Mouse (Mus musculus) yolk sac, embryonic 10.5 days (tissue): Measurements from ENCODE around the gene Ifi205.
"Not testable (repeated sequence)": the region's sequence is repeated elsewhere in the genome, so short reads cannot be mapped to it uniquely, and the experiment has no call there.

Experiments used
- DNase-seq: peaks from one replicate; pipeline ENCODE4 v3.0.0-alpha.2; 2017; ENCODE audit warnings: low spot score

Gene Ifi205

GRCm38 (mm10) chr1:174031698-174032097 is at the start of gene Ifi205:
Gene Ifi205 (minus strand): TSS chr1:174031810.
- DNase-seq: no peak

DNA sequence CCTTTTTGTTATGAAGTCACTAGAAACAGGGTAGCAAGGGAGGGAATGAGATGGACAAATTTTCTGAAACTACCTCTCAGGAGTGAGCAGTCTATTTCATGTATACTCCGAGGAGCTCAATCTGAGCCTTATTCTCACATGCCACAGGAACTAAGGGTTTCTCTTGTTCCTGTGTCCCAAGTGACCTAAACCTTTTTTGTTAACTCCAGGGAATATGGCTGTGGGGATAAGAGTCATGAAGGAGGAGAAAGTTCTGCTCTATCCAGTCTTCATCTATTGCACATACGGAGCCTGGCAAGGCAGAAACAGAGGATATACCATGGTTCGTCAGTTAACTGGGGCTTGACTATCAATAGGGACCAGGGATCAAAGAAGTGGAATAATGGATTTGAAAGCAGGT is 34.7 kb upstream of the Ifi205 start, which contains the start of gene Olfr430:
Gene Olfr430, plus strand, starts transcription at position 301 of the 400 bp plus-strand sequence.
- DNase-seq: no peak

GRCm38 (mm10) chr1:174055248-174055647 is 23.6 kb upstream of the Ifi205 start:
- DNase-seq: no peak

GRCm38 (mm10) chr1:174052981-174053380 is 21.4 kb upstream of the Ifi205 start:
- DNase-seq: no peak

- no peak for DNase-seq
Measured at GRCm38 (mm10) chr1:174051931-174052536, 20.4 kb upstream of the Ifi205 start.

GRCm38 (mm10) chr1:174051515-174051914 is 19.9 kb upstream of the Ifi205 start:
- DNase-seq: no peak

DNA sequence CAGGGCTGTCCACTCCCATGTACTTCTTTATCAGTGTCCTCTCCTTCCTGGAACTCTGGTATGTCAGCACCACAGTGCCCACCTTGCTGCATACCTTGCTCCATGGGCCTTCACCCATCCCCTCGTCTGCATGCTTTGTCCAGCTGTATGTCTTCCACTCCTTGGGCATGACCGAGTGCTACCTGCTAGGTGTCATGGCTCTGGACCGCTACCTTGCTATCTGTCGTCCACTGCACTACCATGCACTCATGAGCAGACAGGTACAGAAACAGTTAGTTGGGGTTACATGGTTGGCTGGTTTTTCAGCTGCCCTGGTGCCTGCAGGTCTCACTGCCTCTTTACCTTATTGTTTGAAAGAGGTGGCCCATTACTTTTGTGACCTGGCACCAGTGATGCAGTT is 18.9 kb upstream of the Ifi205 start:
- no peak for DNase-seq

GRCm38 (mm10) chr1:174049357-174049756 is 17.7 kb upstream of the Ifi205 start:
- not testable (repeated sequence) for DNase-seq

DNA sequence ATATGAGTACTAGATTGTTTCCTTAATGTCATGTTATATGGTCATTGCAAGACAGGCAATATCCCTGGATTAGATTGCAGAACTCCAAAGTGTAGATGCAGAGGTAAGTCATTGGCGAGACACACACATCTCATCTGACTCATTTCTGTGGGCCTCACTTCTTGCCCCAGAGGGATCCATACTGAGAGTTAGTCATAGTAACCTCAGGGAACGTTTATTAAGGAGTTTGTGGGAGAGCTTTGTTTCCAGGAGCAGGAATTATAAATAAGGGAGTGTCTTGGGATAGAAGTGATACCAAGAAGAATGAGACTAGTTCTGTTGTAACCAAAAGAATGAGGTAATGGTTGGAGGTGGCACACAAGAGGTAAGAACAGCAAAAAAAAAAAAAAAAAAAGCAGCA is 17.3 kb upstream of the Ifi205 start, which contains the start of gene Olfr432:
Gene Olfr432, plus strand, starts transcription at position 313 of the 400 bp plus-strand sequence.
- no peak for DNase-seq

DNA sequence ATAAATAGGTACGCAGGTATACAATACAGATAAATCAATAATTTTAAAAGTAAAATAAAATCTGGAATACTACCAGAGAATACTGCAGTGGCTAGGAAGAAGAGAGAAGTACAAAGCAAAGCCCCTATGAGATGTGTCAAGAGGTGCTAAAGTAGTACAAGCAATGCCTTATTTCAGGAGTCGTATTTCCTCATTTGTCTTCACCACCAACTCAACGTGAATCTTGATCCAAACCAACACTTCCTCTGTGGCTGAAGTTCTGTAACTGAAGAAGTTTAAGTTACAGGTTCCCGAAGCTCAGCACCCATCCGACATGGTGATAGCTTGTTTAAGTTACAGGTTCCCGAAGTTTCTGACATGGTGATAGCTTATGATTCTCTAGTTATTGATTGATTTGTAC is 16.6 kb upstream of the Ifi205 start:
- not testable (repeated sequence) for DNase-seq

DNA sequence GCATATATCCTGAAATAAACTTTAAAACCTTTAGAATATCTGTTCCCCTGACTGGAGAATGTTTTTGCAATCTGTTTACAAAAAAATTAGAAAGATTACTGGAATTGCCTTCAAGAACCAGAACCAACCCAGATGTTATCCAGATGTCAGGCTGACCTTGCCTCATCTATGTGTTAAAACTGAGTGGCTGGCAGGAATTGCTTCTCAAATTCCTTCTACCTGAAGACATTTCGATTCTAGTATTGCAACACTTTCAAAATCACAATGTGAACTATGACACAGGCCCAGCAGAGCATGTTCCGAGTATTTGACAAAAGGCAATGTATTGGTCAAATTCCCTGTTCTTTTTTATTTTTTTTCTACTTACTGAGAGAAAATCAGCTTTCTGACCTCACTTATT is 12.8 kb upstream of the Ifi205 start:
- no peak for DNase-seq

GRCm38 (mm10) chr1:174042091-174042884 is 10.7 kb upstream of the Ifi205 start:
- not testable (repeated sequence) for DNase-seq

DNA sequence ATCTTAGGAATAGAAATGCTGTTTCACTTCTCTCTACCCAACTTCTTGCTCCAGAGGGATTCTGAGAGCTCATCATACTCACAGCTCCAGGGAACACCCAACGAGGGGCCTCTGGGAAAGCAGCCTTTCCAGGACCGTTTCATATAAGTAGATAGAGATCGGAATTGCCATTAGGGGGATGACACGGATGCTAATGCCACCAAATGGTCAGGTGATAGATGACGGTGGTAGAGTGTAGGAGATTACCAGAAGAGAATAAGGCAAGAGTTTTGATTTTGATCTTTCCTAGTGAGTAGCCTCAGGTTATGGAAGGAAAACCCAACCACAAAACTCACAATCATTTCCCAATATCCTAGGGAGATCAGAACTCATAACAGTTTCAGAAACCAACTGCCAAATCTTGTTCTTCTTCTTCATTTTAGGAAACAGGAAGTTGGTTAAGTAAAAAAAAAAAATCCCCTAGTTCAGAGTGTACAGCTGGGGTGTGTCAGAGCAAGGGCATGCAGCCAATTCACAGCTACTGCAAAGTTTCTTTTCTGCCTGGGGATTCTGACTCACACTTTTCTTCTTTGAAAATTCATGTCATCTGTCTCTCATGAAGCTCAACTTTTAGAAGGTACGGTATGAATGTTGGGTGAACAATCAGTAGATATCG is 9.0 kb upstream of the Ifi205 start, which contains the start of gene Olfr433:
Gene Olfr433, plus strand, starts transcription at position 183 of the 655 bp plus-strand sequence.
- DNase-seq: no peak

- DNase-seq: no peak
Measured at GRCm38 (mm10) chr1:174038480-174038879, 6.9 kb upstream of the Ifi205 start.

DNA sequence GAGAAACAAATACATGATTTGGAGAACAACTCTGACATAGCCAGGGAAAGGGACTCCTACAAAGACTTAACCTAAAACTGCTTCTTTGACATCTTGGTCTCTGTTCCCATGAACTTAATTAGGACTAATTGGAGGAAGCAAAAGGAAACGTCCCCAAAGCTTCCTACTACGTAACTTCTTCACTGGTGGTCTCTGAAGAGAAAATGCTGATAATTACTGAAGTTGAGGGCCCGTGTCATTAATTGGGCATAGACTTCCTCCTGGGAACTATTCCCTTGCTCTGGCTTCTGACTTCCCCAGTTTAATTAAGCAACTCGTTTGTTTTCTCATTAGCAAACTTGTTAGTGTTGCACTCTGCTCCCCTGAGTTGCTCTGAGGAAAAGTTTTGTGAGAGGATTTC is 4.2 kb upstream of the Ifi205 start:
- DNase-seq: no peak

- DNase-seq: not testable (repeated sequence)
Measured at GRCm38 (mm10) chr1:174007050-174007449, 24.6 kb downstream of the Ifi205 start.

- not testable (repeated sequence) for DNase-seq
Measured at GRCm38 (mm10) chr1:174004352-174005109, 27.1 kb downstream of the Ifi205 start.

- DNase-seq: no peak
Measured at GRCm38 (mm10) chr1:173995003-173995402, 36.6 kb downstream of the Ifi205 start.

DNA sequence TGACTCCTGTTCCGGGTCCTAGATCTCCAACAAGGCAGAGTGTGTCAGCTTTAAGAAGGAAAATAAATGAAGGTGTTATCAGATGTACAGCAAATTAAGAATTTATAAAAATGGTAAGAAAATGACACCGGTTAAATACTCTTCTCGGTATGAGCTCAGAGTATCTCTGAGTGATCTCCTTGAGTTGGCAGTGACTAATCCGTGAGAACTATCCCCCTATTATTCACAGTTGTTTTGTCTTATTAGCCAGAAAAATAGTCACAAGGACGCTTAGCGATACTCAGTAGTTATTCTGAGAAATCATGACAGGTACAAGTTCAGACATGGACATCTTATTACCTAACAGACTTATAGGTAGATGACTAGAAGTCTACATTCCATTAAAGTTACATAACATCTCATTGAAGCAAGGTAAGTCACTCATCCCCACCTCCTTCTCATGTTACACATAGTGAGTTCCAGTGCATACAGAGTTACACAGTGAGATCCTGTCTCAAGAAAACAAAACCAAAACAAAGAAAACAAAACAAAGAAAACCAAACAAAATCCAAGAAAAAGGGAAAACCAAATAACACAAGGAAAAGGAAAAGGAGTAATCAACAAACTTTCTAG is 48.8 kb downstream of the Ifi205 start, which contains the start of gene Ifi202b:
Gene Ifi202b, minus strand, starts transcription at position 51 of the 612 bp plus-strand sequence.
- DNase-seq: not testable (repeated sequence)

- DNase-seq: not testable (repeated sequence)
Measured at GRCm38 (mm10) chr1:173981038-173981437, 50.6 kb downstream of the Ifi205 start.

DNA sequence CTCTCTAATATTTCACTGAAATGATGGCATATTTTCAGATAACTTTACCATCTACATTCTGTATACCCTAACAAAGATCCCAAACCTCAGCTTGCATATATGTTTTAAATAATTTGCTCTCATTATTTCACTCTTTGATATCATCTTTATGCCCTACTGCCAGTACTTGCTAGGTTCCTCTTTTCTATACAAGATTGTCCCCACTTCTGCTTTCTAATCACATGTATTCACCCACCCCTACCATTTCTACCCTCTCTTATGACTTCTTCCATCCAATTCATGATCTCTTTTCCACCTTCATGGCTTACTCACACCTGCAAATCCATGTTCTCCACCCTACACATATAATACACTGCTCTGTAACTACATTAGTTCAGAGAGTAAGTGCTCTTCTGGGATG is 54.0 kb downstream of the Ifi205 start:
- DNase-seq: no peak
